Mouse (Mus musculus): ENCODE results near the gene Nkain1.

Nkain1 gene

DNA sequence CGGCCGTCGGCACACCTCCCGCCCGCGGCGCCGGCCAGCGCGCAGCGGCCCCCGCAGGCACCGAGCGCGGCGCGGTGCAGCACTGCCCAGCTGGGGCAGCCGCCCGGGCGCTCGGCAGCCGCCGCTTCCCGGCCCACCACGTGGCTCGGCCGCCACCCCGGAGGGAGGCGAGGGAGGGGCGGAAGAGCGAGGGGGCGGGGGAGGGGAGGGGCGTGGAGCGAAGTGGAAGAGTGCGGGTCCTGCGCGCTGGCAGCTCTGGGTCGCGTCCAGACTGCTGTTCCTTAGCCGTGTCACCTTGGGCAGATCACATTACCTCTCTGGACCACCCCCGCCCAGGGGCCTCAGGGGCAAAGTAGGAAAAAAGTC lies at the start of gene Nkain1:
Nkain1 (minus strand) TSS at position 126 of the 366 bp plus-strand sequence.
- no peak for DNase-seq (ENCODE audit: low spot score)

DNA sequence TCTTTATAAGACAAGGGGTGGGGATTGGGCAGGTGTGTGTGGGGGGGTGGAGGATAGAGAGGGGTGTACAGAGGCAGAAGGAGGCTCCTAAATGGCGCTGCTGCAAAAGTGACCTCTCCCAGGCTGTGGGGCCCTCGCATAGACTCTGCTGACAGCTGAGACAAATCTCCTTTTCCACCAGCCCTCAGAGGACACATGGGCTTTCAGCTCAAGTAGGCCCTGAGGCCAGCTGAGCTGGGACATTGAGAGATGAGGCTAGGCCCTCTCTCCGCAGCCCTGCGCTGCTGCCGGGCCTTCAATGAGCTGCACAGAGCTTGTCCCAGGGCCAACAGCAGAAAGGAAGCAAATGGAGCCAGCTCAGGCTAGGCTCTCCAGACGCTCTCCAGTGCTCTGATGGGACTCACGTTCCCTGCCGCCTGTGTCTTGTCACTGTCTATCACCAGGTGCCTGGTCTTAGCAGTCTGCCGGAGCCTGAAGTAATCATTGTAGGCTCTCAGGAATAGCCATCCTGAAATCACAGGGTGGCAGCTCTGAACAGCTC lies 4.8 kb upstream of the Nkain1 start:
- DNase-seq (ENCODE audit: low spot score) = no peak

DNA sequence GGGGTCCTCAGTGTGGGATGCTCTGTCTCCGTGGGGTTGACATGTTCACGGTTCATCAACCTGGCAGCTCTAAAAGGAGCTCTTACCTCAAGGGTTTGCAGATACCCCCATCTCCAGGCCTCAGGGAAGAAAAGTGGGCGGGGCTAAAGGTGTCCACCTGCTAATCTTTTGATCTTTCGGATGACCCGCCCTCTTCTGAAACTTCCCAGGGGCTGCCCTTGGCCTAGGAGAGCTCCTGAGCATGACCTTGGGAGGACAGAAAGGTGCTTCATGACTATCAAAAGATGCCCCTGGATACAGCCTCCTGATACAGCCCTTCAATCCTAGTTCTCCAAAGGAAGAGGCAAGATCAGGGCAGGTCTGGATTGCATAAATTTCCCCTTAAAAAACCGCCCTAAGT lies 3.1 kb upstream of the Nkain1 start:
- DNase-seq (ENCODE audit: low spot score) = no peak

DNA sequence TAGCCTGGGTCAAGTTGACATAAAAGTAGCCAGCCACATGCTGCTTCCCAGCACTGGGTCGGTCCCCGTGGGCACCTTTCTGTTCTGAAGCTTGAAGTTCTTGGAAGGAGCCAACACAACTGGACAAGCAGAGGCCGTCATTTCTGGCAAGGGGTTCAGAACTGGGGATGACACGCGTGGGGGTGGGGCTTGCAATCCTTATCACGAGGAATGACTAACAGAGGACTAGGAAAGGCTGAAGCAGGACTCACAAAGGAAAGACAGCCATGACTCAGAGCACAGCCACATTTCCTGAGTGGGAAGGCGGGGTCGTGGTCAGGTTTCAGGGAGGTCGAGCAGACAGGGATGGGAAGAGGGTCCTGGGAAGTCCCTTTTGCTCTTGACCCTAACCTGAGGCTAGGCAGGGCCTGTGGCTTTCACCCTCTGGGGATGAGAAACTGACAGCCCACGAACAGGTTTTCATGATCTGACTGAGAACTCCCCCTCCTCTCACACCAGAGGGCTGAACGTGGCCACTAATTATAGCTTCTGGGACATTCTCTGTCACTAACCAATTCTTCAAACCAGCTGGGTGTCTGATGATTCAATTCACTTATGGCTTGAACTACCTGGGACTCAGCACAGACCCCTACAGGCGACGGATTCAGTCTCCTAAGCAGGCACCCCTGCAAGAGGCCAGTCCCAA lies 2.4 kb upstream of the Nkain1 start:
- DNase-seq (ENCODE audit: low spot score) = no peak

DNA sequence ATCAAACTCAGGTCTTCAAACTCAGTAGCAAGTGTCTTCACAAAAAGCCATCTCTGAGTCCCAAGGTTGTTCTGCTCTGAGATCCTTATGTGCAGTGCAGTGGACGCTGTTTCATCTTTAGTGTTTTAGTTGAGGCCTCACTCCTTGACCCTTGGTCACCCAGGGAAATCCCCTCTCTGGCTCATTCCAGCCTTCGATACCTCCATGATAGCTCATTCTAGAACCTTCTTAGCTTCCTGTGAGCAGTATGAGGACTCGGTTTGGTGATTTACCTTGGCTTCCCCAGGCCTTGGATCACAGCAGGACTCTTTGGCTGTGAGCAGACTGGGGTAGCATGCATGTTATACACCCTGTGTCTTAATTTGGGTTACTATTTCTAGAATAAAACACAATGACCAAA lies 1.6 kb upstream of the Nkain1 start:
- DNase-seq (ENCODE audit: low spot score) = no peak

DNA sequence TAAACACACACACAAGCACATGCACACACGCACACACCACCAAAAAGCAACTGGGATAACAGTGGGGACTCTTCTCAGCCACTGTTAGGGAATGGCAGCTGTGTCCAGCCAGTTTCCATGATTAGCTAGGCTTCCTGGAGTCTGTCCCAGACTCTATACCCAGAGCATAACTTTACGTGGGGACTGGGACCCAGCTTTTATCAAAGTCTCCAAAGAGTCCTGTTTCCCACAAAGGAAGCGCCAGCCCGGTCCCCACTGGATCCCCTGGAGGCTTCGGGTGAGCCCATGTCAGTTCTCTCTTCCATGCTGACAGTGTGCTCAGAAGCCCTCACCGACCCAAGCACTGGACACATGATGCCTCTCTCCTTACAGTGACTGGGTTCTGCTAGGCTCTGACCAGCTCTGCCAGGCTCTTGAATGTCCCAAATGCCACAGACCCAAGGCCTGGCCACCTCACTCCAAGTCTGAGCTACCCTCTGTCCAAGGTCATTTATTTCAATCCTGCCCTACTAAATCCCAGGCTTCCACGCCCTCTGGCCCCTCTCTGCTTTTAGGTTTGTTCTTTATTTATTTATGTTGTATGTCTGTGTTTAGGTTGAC lies 988 bp upstream of the Nkain1 start:
- no peak for DNase-seq (ENCODE audit: low spot score)

DNA sequence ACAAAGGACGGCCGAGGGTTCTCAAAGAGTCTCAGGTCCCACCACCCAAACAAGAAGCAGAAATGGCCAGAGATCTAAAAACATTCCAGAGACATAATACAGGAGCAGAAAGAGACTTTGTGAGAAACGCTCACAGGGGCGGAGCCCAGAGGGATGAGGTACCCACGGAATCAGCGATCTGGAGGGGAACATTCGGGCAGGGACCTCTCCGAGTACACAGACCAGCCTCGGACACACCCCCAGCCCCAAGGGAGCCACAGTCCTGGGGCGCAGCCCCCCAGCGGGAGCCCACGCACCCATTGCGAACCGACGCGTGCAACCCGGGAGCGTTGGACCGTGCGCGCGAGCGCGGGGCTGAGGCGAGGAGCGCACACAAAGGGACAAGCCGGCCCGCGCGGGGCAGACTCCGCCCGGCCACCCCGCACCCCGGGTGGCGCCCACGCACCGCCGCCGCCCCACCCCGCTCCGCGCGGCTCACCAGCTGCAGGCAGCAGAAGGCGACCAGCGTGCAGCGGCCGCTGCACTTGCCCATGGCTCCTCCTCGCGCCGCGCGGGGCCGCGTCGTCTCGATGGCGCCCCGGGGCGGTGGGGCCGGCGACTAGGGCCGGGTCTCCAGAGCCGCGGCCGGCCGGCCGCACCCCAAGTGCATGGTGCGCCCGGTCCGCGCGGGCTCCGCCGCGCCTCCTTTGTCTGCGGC lies 474 bp downstream of the Nkain1 start:
- no peak for DNase-seq (ENCODE audit: low spot score)

DNA sequence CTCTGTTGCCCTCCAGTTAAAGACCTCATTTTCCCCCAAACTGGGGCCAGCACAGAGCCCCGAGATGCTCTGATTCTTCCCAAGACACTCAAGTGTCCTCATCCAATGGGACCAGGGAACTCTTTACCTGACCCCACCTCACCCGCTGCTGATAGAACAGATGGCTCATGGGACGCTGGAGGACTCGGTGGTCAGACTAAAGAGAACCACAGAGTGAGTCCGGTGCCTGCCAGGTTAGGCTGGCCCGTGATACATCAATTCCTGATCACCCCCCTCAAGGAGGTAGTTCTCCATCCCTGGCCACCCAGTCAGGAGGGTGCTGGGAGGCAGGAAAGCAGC lies 992 bp downstream of the Nkain1 start:
- no peak for DNase-seq (ENCODE audit: low spot score)

DNA sequence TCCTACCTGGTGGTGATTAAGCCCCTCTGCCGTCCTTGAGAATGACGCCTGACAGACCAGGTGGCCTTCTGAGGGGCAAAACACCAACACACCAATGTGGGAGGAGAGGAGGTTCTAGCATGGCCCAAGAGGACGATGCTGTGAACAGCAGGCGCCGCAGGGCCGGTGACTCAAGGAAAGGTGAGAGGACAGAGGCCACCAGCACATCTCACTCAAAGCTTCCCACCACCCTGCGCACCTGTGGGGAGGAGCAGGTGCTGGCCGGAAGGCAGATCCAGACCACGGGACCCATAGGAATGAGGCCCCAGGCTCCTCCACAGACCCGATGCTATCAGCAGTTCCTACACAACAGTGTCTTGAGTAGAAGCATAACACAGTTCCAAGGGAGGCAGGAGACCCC lies 1.4 kb downstream of the Nkain1 start:
- DNase-seq (ENCODE audit: low spot score) = no peak

DNA sequence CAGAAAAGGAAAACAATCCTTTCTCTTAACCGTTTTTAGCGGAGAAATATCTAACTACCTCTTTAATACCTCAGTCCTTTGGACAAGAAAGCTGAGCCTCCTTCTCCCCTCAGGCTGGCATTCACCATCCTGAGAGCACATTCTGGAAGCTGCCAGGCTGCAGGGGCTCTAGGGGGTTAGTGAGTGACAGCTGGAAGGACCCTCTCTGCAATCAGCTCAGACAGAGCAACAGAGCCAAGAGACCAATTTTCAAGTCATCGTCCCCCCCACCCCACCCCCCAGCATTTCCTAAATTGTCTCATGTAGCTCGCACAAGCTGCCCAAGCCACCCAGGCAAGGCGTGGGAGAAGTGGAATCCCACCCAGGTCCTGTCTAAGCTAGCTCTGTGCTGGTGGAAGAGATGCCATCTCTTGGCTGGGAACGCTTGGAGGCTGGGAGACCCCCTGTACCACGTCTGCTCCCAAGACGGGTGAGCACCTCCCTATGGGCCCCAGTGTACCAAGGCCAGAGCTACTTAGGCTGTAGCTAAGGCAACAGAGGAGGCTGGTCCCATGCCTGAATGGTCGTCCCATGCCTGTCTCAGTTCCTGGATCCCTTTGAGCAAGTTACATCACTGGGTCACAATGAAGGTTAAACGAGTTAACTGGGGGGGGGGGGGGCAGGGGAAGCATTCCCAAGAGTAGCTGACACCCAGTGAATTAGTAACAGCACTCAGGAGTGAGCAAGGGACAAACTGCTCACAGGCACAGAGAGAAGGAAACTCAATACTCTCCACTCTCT lies 2.8 kb downstream of the Nkain1 start:
- no peak for DNase-seq (ENCODE audit: low spot score)

DNA sequence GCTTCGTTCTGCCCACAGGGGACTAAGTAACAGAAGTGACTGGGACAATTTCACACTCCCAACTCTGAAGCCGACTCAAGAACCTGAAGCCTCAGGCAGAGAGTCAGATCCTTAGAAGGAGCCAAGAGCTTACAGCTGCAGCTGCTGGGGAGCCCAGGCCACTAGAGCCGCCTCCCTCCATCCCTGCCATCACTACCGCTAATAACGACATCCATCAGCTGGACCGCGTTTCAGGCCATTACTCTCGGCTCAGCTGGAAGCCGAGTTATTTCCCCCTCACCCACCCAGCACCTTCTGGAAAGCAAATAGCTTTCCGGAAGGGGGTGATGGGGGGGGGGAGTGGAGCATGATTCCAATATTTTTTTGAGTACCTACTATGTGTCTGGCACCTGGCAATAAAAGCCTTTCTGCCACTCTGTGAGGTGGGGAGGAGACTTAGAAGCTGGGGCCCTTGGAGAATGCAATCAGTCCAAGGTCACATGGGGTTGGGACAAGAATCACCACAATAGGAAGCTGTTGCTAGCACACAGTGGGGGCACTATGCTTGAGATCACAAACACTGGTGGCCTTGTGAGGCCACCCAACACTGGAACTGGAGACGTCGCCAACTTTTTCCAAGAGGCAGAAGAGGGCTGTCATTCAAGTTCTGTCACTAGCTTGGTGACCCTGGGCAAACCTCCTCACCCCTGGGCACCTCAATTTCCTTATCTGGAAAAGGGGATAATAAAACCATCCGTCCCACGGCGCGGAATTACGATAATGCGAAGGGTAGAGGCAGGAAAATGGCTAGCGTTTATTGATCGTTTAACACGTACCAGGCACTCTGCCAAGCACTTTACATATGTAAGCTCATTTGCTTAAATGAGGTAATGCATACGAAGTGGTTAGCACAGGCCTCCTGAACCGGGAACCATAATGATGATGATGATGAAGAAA lies 5.7 kb downstream of the Nkain1 start:
- DNase-seq (ENCODE audit: low spot score) = no peak

DNA sequence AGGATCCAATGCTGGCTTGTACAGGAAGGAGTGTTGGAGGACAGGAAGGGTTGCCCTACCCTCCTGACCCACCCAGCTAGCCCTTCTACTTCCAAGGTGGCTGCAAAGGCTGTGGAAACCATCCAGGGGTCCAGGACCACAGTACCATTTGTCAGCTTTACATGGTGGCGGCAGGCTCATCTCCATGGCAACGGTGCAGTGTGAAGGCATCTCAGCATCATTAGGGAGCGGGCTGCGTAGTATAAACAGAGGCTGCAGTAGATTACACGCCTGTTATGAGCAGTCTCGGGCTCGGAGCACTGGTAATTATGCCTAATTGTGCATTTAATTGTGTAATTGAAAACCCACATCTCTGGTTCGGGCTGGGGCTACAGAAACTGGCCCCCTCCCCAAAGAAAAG lies 10.2 kb downstream of the Nkain1 start:
- DNase-seq (ENCODE audit: low spot score) = no peak

DNA sequence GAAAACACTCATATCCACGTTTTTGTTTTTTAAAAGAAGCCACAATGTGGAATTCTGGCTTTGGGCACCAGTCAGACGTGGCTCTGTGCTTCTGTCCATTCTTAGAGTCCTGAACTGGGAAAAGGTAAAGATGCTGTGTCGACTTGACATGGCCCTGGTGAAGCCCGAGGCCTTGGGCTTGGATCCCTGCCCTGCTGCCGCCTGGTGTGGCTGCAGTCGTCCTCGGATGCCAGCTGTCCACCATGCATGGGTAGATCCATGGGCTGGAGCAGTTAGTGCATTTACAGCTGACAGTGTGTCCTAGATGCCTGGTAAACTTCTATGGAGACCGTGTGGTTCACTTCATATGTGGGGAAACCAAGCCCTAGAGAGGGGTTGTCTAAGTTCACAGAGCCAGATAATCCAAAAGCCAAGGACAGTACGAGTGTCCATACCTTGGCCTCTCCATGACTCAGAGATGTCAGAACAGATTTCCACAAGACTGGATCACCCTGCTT lies 10.7 kb downstream of the Nkain1 start:
- no peak for DNase-seq (ENCODE audit: low spot score)

DNA sequence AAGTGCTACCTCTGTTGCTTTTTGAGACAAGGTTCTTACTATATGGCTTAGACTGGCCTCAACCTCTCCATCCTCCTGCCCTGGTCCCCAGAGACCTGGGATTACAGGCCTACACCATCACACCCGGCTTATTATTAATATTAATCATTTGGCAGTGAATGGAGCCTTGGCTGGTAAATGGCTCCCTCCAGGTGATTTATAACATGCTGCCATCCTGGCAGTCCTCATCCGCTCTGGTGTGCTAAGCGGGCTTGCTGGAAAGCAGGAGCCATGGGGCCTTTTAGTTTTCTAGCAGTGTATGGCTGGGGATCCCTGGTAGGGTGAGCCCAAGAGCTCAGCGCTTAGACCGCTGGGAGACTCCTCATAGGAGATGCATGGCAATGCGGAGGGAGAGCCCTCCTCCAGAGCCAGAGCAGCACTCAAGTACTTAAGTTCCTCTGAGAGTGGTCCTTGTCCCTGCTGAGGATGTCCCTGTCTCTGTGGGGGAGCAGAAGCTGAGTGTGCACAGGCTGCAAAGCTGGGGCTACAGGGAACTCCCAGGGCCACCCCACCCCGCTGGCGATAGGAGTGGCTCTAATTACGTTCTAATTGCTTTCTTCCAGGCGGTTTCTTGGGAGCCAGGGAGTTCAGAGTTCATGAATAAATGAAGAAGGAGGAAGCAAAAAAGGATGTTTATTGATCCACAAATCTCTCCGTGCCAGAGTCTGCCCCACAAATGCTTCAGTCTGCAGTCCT lies 13.2 kb downstream of the Nkain1 start:
- no peak for DNase-seq (ENCODE audit: low spot score)

DNA sequence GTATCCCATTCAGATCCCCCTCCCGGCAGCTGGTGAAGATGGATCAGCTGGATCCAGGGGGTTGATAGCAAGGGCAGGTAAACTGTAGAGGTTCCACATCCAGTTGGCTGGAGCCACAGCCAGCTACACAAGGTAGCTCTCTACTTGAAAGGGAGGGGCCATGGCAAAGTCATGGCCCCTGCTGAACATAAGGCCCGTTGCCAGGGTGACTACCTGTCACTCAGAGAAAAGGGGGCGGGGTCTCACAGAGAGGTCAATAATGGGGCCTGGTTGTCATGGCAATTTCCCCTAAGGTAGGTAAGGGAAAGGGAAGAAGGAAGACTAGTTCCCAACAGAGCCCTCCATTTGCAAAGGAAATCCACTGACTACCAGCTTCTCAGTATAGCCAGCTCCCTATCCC lies 14.8 kb downstream of the Nkain1 start:
- no peak for DNase-seq (ENCODE audit: low spot score)

DNA sequence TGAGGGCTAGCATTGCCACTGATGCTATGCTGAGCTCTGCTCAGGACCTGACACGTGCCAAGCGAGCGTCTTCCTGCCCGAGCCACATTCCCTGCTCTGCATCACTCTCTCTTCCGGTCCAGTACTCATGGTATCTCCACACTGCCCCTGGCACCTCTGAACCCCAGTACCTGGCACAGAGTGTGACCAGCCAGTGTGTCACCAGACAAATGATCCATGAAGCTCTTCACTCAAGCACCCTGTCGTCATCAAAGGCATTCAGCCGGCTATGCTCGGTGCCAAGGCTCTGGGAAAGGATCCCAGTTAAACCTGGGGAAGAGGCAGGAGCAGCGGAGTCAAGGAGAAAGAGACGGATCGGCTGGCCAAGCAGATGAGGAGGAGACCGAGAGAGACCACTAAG lies 16.1 kb downstream of the Nkain1 start:
- no peak for DNase-seq (ENCODE audit: low spot score)

DNA sequence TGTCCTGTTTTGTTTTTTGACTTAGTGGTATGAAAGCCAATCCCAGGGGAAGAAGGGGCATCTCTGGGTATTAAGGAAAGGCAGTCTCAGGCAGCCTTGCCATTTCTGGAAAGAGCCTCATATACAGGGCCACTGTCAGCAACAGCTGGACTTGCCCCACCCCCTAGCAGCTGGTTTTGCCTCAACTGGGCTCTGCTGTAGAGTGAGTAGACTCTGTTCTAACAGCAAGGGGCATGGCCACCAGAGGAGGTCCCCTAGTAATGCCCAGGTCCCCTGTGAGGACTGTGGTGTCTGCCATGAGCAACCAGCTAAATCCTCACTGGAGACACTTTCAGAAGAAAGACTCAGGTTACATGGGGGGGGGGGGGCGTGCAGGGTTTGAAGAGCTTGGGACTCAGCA lies 17.0 kb downstream of the Nkain1 start:
- no peak for DNase-seq (ENCODE audit: low spot score)

DNA sequence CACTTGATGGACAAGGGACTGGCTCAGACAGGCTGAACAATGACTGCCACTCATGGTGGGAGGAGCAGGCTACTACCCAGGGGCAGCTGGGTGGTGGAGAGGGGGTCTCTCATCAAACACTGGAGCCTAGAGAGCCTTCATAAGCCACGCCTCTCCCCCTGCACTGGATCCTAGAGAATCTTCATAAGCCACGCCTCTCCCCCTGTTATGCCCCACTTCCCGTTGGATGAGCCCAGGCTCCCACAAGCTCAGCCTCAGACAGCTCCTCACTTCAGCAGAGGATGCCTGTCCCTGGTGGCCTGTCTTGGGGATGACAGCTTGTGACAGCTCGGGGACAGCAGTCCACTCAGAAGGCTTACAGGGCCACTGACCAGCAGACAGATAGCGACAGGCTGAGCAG lies 17.7 kb downstream of the Nkain1 start:
- no peak for DNase-seq (ENCODE audit: low spot score)

DNA sequence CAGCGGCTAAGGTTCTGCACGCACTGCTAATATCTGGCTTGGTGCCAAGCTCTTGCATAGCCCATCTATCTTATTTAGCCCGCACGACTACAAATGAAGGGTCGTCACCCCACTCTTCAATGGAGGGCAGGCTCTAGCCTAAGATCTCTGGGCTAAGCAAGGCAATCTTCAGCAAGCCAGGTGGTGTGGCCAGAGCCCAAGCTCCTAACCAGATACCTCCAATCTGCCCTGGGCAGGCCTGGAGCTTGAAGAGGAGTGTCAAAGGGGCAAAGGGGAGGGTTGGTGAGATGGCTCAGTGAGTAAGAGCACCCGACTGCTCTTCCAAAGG lies 20.9 kb downstream of the Nkain1 start:
- DNase-seq (ENCODE audit: low spot score) = no peak

DNA sequence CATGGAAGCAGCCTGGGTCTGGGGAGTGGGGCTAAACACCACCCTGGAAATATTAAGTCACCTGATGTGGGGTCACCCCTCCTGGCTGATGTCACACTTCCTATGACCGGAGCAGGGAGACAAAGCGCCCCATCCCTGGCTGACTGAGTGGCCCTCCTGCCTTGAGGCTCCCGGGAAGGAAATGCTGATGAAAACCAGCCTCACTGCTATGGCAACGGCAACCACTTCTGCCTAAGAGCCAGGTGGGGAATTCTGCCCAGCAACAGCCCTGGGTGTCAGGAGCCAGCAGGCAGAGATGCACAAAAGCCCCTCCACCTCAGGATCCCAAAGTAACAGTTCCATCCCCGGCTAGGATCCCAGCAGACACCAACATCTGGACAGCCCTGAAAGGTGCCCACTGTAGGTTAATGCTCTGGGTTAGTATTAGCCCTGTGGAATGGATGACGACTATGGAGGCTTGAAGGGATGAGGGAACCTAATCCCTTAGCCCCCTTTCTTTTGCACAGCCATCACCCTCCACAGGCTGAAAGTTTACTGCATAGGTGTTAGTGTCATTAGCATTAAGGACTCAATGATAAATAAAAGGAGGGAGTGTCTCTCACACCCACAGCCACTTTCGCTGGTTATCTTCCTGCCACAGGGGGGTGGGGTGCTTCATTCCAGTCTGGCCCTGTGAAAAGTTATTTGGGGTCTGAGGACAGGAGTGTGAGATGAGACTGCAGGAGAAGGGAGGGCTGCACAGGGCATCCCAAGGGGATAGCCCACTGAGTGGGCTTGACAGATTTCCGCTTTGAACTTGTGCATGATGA lies 21.5 kb downstream of the Nkain1 start:
- no peak for DNase-seq (ENCODE audit: low spot score)
